Mouse (Mus musculus) brain, embryonic 14.5 days (tissue): Measurements from ENCODE around the gene Pno1. TPM values are rescaled to one million over a fixed set of nuclear protein-coding genes. Genes with fewer than 3 reads are reported as not detected.
"Not testable (repeated sequence)": the region's sequence is repeated elsewhere in the genome, so short reads cannot be mapped to it uniquely, and the experiment has no call there.

Source experiments
- DNase-seq: peaks from one replicate; pipeline ENCODE4 v3.0.0-alpha.2; 2011; ENCODE audit warnings: low read depth
- CTCF ChIP-seq: fragments of 200-500 bp; IDR thresholded peaks from 2 replicates; pipeline ENCODE4 v1.5.1; 2012; ENCODE audit warnings: inconsistent platforms, mild to moderate bottlenecking, moderate library complexity, borderline replicate concordance; ENCODE audit not compliant: insufficient read depth, insufficient read length; ENCODE audit errors: extremely low read depth
- POLR2A ChIP-seq: fragments of 200-500 bp; IDR thresholded peaks from 2 replicates; pipeline ENCODE4 v1.6.1; 2012; ENCODE audit warnings: mild to moderate bottlenecking, inconsistent platforms, borderline replicate concordance; ENCODE audit not compliant: poor library complexity, insufficient read depth, insufficient read length, severe bottlenecking; ENCODE audit errors: extremely low read depth
- polyA plus RNA-seq: library from polyadenylated mRNA; depleted of rRNA; stranded (reverse); fragments of >200 nt; gene quantifications from 2 replicates; pipeline ENCODE4 v1.2.3, GENCODE M21; 2012; rRNA removed

Gene Pno1
- 10.8 and 13.9 TPM in 2 replicates for polyA plus RNA-seq

- DNase-seq: peak; percentile 99
- TF ChIP-seq CTCF: no peak
- 0 out of 2 replicates have a peak, but pooled peaks have one; percentile 27 for TF ChIP-seq POLR2A
Observed at GRCm38 (mm10) chr11:17211258-17212140, at the start of gene Pno1. Gene Pno1 (minus strand): TSS chr11:17211568.

GRCm38 (mm10) chr11:17257861-17258260 lies 46.5 kb upstream of the Pno1 start:
- DNase-seq: no peak
- TF ChIP-seq POLR2A: no peak
- no peak for TF ChIP-seq CTCF

- peak; percentile 98 for DNase-seq
- TF ChIP-seq CTCF: no peak
- TF ChIP-seq POLR2A: peak; percentile 52; the same call in 1 of the 2 replicates
Observed at GRCm38 (mm10) chr11:17257443-17257842, 46.1 kb upstream of the Pno1 start, which contains the start of gene C1d. Gene C1d (plus strand): TSS chr11:17257579.

- peak; percentile 41 for DNase-seq
- TF ChIP-seq CTCF (no peak), POLR2A (no peak)
Observed at GRCm38 (mm10) chr11:17256813-17257365, 45.5 kb upstream of the Pno1 start.

- DNase-seq: no peak
- TF ChIP-seq CTCF (no peak), POLR2A (no peak)
Observed at GRCm38 (mm10) chr11:17248715-17249114, 37.3 kb upstream of the Pno1 start.

- DNase-seq: not testable (repeated sequence)
Observed at GRCm38 (mm10) chr11:17238598-17238997, 27.2 kb upstream of the Pno1 start.

GRCm38 (mm10) chr11:17236449-17237037 lies 25.2 kb upstream of the Pno1 start:
- TF ChIP-seq POLR2A (no peak), CTCF (no peak)
- no peak for DNase-seq

- TF ChIP-seq CTCF (no peak), POLR2A (no peak)
- DNase-seq: no peak
Observed at GRCm38 (mm10) chr11:17232792-17233191, 21.4 kb upstream of the Pno1 start.

GRCm38 (mm10) chr11:17221126-17221525 lies 9.8 kb upstream of the Pno1 start:
- no peak for DNase-seq
- TF ChIP-seq POLR2A (no peak), CTCF (no peak)

- TF ChIP-seq POLR2A: no peak
- TF ChIP-seq CTCF: no peak
Observed at GRCm38 (mm10) chr11:17215475-17215874, 4.1 kb upstream of the Pno1 start.

GRCm38 (mm10) chr11:17212903-17213509 lies 1.6 kb upstream of the Pno1 start:
- no peak for DNase-seq
- TF ChIP-seq POLR2A (no peak), CTCF (no peak)

More at GRCm38 (mm10) chr11:17215475-17215874, 4.1 kb upstream of the Pno1 start:
- no peak for DNase-seq
